Mouse (Mus musculus): ENCODE measurements around the gene Kif12.

Kif12 gene

DNA sequence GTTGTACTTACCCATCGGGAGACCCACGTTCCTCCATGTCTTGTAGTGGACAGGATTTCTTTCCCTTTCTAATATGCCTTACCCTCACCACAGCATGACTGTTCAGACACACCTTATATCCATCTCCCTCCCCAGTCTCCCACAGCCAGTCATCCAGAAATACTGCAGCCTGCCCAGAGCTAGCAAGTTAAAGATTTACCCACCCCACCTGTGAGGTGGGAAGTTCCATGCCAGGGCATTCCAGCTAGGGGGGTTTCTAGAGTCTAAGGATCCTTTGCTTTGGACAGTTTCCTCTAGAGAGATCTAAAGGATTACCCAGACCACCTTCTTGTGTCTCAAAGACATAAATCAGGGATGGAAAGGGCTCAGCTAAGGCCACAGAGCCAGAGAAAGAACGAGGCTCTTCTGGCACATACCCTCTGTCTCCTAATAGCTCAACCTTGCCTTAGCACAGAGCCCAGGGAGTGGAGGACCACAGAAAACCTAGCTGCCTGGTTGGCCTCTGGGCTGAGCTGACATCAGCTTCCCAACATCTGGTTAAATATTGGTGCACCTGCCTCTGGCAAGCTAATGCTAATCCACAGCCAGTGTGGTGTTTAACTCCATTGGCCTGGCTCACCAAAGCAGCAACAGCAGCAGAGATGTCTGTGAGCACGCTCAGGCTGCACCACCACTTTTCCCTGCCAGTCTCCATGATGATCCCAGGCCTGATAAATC is at the start of gene Kif12:
TSS of gene Kif12 (minus strand) at position 163 of the 717 bp plus-strand sequence.
- no peak for DNase-seq

DNA sequence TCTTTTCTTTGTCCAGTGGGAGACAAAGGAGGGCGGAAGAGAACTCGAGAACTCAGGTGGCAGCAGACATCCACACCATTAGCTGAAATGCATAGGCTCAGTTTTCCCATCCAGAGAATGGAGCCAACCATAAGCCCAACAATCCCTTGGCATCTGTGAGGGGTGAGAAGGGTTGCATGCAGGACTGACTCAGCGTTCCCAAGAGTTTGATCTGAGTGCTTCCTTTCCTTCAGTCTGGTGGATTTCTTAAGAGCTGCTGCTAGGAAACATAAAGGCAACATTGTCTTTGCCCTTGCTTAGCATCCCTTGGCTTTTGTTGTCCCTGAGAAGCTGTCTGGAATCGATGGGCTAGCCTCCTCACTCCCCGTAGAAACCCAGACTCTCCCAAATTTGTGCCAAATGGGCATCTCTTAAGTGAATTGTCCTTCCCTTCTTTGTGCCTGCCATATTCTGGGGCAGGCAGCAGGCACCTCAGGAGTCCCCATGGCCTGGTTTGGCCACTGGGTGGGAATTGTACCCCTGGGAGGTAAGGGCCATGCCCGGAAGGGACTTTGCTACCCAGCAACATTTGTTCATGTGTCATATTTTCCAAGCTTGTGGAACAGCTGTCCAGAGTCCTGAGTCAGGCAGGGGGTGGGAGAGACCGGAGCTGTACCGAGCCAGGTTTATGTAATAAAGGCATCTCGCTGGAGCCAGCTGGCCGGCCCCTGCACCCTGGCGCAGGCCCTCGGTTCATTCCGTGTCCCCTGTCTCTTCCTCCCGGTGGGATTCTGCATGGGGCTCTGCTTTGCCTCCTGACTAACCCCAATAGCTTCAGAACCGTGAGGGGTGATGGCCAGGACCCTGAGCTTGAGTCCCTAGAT is 49.4 kb upstream of the Kif12 start:
- no peak for DNase-seq

DNA sequence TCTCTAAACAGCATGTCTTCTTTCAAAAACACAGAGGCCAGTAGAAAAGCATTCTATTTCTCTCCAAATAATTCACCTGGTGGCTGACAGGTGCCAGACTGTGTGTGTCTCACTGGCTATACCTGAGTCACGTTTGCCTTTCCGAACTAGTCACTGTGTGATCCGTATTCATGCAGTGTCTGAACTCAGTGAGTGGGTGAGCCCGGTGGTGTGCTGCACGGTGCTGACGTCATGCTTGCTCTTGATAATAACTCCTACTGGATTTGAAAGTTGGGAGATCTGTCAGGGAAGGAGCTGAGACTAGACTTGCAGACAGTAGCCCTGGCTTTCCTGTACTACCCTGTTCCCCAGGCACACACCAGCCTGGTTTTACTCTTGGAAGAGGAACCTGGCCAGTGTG is 47.7 kb upstream of the Kif12 start:
- DNase-seq, result no peak

DNA sequence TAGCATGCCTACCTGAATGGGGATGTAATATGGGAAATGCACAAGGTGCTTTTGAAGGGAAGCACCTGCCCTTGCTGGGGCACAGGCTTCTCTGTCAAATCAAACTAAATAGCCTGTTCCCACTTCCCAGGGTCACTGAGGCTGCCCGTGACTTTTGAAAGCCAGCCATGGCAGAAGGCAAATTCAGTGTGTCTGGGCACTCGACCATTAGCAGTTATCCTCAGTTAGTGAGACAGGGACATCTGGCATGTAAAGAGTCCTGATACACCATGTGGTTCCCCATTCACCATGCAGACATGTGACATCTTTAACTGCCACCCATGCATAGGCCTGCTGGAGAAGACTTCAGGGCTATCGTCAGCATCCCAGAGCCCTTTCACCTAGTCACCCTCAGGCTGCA is 47.1 kb upstream of the Kif12 start:
- DNase-seq, result no peak

DNA sequence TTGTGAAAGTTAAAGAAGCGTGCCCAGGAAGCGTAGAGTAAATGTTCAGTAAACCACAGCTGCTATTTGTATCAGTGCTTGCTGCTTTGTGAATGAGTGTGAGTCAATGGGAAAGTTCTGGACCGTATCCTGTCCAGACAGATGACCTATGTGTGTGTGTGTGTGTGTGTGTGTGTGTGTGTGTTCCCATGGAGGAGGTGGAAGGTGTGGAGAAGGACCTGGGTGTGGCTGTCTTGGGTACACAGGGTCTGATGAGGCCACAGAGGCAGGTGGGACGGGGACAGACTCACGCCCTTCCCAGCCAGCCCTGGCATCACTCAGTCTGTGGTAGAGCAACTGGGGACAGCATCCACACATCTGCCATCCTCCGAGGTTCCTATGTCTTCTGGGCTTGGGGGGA is 45.6 kb upstream of the Kif12 start:
- no peak for DNase-seq

DNA sequence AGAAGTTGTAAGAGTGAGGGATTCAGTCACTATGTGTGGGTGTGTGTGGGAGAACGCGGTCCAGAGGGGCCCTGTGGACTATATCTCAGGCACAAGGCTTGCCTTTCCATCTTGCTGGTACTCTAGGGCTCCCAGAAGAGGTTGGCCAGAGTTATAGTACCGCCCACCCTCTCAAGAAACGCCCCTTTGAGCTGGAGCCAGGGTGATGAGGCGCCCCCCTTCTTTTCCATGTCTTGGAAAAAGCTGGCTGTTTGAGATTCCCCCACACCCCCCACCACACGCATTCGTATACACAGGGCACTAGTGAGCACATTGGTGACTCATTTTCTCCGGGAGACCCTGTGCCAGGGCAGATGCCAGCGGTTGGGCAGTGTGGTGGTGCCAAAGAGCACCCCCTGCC is 44.6 kb upstream of the Kif12 start:
- no peak for DNase-seq

DNA sequence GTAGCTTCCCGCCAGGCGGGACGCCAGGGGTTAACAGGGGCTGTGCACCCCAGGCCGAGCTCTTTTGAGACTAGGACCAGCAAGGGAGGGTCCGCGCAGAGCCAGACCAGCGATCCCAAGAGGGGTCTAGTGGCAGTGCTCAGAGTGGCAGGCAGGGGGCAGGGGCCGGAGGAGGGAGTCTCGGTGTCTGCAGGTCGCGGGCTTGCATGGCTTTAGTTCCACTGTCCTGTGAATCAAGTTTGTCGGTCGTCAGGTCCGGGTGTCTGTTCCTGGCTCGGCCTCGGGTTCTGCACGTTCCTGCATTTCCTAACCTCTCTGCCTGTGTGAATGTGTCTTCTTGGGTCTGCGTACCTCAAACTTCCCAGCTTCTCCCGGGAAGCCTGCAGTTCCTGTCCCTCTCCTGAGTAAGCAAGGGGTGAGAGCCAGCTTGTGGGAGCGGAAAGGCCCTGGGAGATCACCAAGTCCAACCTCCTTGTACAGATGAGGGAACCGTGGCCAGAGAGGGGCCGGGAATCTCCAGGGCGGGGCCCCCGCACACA is 44.1 kb upstream of the Kif12 start:
- peak; percentile 74 for DNase-seq

DNA sequence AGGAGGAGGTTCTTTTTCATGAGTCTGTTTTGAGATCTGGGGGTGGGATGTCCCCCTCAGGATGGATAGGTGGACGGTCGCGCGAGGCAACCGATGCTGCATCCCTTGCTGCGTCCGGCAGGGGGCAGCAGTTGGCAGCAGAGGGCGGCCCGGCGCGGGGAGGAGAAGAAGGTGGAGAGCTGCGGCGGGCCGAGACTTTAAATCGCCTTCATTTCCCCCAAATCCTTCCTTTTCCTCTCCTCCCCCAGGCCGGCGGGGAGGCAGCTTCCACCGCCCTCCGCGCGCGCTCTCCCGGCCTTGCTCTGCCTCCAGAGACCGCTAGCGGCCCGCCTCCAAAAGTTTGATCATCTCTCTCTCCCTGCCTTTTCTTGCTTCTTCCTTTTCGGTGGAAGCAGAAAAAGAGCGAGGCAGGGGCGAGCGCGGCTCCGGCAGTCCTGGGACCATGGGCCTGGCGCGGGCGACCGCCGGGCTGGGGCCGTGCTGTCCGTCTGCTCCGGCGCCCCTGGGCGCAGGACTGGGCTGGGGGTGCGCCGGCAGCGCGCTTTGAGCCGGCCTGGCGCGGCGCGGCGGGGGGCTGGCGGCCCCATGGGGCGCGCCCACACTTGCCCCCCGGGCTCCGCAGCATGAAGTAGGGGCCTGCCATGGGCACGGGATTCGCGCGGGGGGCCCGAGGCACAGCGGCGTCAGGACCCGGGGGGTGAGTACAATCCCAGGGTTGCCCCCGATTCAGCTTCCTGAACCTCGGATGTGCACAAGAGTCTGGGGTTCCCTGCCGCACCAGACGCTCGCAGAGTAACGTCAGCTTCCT is 43.5 kb upstream of the Kif12 start:
- peak; percentile 88 for DNase-seq

DNA sequence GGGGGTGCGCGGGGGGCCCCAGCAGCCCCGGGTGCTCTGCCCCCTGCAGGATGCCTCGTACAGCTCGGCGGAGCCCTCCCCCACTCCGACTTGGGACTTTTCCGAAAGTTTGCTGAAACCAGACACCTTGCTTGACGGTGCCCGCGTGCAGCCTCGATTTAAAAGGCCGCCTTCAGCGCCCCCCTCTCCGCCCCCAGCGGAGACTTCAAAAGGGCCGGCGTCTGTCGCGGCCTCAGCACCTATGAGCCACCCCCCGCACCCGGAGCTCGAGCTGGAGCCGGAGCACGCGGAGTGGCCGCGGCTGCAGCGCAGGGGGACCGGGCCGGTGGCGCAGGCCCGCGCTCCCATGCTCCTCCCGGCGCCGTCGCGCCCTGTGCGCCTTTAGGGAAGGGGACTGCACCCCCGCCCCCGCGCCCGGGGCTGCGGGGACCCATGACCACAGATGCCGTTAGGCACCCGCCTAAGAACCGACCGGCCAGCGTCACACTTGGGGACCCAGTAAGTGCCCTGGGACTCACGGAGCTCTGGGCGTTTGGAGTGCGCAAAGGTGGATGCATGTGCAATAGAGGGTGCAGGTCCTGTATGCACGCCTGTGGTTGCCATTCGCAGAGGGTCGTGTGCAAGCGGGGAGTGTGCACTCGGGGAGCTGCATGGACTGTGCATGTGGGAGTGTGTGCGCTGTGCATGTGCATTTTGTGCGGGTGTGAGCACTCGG is 42.1 kb upstream of the Kif12 start, which contains the start of gene Col27a1:
TSS of gene Col27a1 (plus strand) at position 98 of the 715 bp plus-strand sequence.
- peak; percentile 42 for DNase-seq

DNA sequence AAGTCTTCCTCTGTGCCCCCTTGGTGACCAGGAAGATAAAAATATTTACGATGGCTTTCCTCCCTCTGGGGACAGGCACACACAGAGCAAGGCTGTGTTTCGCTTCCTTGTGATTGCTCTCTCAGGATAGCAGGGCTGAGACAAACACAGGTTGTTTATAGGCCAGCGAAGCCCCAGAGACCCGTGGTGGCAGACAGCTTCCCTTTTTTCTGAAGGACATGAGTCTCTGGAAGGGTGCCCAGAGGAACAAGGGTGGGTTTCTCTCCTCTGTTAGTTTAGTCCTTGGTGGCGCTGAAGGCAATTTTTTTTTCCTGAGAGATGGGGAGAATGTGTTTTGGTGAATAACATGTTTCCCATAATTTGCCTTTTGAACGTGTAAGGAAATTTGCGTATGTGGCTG is 33.7 kb upstream of the Kif12 start:
- no peak for DNase-seq

DNA sequence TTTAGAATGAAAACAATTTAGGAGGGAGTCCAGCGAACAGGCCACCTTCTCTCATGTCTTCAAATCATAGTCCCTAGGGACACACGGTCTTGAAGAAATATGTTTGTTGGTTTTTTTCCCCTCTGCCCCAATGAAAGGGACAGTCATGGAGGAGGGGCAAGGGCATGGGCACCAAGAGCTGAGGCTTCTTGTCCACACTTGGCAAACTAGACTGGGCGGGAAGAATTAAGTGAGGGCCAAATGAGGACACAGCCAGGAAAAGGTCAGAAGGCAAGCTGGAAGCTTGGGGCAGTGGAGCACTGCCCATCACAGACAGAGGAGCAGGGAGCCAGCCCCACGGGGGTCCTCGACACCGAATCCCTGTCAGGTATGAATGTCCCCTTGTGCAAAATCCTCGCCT is 31.9 kb upstream of the Kif12 start:
- DNase-seq, result no peak

DNA sequence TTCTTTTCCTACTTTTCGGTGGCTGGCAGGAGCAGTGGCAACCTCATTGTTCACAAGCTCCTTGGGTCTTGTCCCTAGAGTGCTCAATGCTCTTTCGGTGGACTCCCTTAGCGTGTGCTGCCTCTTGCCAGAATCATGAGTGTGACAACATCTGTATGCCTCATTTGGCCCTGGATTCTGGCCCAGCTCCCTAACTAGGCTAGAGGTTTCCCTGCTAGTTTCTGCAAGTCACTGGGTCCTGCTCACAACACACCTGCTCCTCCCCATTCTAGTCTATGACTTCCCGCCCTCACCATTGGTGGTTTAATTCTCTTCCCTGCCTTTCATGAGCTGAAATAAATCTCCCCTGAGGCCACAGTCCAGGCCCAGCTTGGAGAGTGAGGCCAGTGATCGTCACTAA is 27.4 kb upstream of the Kif12 start:
- DNase-seq, result no peak

DNA sequence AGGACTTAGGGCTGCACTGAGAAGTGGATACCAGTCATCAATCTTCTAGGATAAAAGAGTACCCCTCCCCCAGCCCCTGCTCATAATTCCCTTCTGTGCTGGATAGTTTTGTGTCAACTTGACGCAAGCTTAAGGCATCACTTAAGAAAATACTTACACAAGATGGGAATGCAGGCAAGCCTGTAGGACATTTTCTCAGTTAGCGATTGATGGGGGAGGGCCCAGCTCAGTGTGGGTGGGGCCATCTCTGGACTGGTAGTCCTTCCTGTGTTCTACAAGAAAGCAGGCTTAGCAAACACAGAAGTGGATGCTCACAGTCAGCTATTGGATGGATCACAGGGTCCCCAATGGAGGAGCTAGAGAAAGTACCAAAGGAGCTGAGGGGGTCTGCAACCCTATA is 22.4 kb upstream of the Kif12 start:
- DNase-seq, result no peak

DNA sequence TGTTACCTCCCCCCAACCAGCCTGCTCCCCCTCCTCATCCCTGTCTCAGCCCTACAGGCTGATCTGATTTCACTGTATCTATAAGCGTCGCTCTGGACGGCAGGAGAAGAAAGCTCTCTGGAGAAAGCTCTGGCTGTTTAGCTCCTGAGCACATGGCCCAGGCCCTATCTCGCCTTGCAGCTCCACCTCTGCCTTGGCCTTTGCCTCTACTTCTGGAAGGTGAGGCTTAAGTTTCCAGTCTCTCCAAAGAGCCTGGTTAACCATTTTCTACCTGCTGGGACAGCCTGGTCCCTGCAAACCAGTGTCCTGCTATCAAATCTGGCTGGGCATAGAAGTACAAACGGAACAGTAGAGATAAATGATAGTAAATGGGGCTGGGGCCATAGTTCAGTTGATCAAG is 19.7 kb upstream of the Kif12 start:
- DNase-seq, result no peak

DNA sequence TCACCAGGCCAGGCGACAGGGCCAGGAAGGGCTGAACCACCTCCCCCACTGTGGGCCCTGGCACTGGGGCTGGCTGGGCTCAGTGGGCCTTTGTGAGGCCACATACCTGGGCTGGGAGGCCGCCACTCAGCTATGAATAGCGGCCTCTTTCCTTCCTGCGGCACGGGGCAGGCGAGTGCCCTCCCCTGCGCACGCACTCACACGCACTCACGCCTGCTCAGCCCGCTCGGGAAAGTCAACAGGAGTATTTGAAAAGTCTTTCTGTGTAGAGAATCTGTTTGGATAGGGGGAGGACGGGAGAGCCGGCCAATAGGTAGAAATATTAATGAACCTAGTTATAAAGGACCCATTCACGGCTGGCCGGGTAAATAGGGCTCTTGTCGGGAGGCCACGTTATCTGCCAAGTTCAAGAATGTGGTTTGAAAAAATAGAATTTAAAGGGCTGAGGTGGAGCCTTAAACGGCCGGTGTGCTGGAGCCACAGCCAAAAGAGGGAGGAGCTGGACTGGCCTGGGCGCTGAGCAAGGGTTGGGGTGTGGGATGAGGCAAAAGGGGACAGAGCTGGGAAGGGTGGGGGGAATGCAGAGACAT is 14.4 kb upstream of the Kif12 start:
- DNase-seq, result no peak

DNA sequence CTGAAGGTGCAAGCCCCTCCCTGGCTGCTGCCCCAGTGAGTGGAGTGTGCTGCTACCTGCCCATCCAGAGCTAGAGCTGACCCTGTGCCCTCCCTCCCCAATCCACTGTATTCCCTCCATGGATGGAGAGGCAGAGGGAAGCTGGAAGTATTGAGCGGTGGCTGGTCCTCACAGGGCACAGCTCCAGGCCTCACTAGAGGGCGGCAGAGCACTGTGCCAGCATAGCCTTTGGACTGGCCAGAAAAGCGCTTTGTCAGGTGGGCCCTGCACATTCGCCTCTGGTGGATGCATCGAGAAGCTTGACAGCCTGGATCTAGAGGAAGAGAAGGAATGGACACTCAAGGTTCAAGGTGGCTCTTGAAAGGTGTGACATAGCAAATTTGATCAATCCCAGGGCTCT is 9.6 kb upstream of the Kif12 start:
- DNase-seq, result peak; percentile 61

DNA sequence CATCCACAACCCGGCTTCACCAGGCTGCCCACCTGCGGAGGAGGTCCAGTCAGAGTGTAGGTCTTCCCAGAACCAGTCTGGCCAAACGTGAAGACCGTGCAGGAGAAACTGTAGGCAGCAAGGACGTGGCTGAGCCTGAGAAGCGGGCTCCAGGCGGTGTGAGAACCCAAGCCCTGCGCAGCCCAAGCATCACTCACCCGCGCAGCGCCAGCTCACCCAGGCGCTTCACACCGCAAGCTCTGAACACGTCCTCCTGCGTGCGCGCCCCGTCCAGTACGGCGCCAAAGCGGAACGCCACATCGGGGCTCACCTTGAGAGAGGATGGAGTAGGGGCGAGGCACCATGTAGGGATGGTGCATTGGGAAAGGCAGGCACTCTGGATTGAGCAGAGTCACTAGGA is 809 bp downstream of the Kif12 start:
- DNase-seq, result no peak

DNA sequence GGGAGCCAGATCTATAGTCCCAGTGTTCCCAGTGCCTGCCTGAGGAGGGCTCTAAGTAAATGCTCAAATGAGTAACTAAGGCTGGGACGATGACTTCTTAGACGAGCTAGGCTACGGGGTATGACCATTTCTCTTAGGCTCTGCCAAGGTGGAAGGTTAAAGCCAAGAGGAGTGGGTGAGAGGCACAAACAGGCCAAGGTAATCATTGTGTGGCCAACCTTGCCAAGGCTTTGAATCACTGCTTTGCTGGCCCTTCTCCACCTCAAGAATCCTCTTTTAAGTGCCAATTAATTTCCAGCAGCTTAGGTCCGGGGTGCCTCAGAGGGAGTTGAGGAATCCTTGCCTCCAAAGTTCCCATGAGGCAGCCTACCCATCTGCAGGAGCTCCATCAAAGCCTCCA is 1.9 kb downstream of the Kif12 start:
- DNase-seq, result no peak

DNA sequence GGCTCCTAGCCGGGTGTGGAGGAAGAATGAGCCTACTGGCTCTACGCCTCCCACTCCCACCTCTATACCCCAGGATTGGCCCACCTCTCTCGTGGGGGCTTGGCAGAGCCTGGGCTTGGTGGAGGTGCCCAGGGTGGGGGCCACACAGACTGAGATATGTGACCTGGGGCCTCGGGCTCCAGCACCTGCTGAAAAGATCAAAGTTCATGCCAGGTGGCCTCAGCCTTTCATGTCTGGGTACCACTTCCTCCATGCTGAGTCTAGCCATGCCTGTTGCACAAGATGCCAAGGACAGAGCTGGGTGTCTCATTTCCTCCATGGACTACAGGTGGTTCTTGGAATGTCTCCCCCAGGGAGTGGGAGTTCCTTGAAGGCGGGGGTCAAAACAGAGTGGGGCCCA is 5.6 kb downstream of the Kif12 start:
- peak; percentile 62 for DNase-seq

DNA sequence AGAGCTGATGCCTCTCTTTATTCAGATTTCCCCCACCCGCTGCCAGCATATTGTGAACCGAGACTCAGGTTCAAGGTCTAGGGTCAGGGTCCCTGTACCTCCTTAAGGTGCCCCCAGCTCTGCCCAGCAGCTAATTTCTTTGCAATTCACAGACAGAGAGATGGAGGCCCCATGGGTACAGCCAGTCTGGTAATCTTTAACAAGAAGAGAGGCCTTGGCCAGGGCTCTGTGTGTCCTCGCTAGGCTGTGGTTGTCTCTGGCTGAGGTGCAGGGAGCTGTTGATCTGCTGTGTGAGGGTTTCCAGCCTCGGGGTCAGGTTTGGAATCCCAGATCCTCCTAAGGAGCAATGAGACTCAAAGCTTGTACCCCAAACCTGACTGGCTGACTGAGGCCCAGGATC is 6.3 kb downstream of the Kif12 start:
- no peak for DNase-seq

DNA sequence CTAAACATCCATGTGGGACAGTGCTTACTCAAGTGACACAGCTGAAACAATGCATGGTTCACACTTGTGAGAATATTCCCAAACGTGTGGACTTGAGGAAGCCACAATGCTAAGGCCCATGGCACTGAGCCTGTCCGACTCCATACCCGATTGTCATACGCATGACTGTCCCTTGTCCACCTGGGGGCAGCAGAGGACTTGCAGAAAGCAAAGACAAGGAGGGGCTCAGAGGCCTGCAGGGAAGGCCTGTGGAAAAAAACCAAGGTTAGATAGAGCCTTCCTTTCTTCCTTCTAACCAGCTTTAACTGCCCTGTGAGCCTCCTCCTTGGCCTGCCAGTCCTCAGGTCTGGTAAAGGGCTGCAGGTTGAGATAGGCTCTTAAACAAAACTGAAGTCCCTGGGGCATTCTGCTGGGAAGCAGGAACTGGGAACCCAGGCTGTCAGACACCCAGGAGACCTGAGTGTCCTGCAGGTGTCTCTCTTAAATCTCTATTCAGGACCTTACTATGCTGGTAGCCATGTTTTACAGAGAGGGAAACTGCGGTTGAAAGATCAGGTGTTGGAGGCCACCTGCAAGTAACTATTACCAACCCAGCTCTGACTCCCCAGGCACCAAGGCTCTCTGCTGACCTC is 12.9 kb downstream of the Kif12 start:
- peak; percentile 88 for DNase-seq

DNA sequence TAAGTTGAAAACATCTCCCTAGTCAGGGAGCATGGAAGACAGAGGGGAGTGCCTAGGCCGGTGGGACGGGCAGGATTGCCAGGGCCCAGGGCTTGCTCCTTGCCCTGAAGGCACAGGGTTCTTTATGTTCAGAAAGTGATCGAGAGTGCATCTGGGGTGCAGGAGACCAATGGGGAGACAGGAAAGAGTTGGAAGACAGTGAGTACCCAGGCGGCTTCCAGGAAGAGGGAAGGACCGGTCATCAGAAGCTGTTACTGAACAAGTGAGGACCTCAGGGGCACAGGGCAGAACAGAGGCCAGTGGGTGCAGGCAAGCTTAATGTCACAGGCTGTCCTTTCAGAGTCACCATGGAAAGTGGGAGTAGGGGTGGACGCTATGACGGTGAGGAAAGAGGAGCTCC is 13.7 kb downstream of the Kif12 start:
- DNase-seq, result no peak

All from thymus, postnatal 25 days (tissue).